Mouse (Mus musculus) lung, postnatal 0 days (tissue): ENCODE results near the gene Ubr2. TPM values are rescaled to one million over a fixed set of nuclear protein-coding genes. Genes with fewer than 3 reads are reported as not detected.

Experiments
- ATAC-seq: fragments of 200-750 bp; cut with Nextera tagmentation; 2 replicates; pipeline ENCODE4 v1.8.0; 2017; ENCODE audit warnings: moderate library complexity
- DNase-seq: peaks from one replicate; pipeline ENCODE4 v3.0.0-alpha.2; 2016; ENCODE audit warnings: low spot score
- H3K27ac ChIP-seq: fragments of 300-500 bp; sonication (generic); 2 replicates; pipeline ENCODE4 v1.5.1; 2014; ENCODE audit warnings: antibody characterized with exemption, mild to moderate bottlenecking, low read length, mixed read lengths
- H3K27me3 ChIP-seq: fragments of 300-500 bp; sonication (generic); replicated peaks from 2 replicates; pipeline ENCODE4 v1.6.1; 2014; ENCODE audit warnings: low read length, mixed read lengths; ENCODE audit not compliant: insufficient read depth
- H3K36me3 ChIP-seq: fragments of 300-500 bp; sonication (generic); 2 replicates; pipeline ENCODE4 v1.6.1; 2014; ENCODE audit warnings: low read length, mixed read lengths; ENCODE audit not compliant: insufficient read depth
- H3K4me1 ChIP-seq: fragments of 300-500 bp; sonication (generic); 2 replicates; pipeline ENCODE4 v1.6.1; 2014; ENCODE audit warnings: antibody characterized with exemption, low read depth, low read length, mixed read lengths; ENCODE audit not compliant: insufficient read depth
- H3K4me2 ChIP-seq: fragments of 300-500 bp; sonication (generic); replicated peaks from 2 replicates; pipeline ENCODE4 v1.6.1; 2014; ENCODE audit warnings: low read depth, mild to moderate bottlenecking, low read length, moderate library complexity, mixed read lengths
- H3K4me3 ChIP-seq: fragments of 300-500 bp; sonication (generic); 2 replicates; pipeline ENCODE4 v1.5.1; 2014; ENCODE audit warnings: low read depth, low read length
- H3K9ac ChIP-seq: fragments of 300-500 bp; sonication (generic); replicated peaks from 2 replicates; pipeline ENCODE4 v1.6.1; 2014; ENCODE audit warnings: low read depth, mild to moderate bottlenecking
- H3K9me3 ChIP-seq: fragments of 300-500 bp; sonication (generic); 2 replicates; pipeline ENCODE4 v1.6.1; 2016; ENCODE audit warnings: low read length, mixed read lengths
- CTCF ChIP-seq: IDR thresholded peaks from 2 replicates; pipeline ENCODE4 v1.5.1; 2016; ENCODE audit warnings: antibody characterized with exemption, mild to moderate bottlenecking
- EP300 ChIP-seq: IDR thresholded peaks from 2 replicates; pipeline ENCODE4 v1.6.1; 2016; ENCODE audit warnings: antibody characterized with exemption, mild to moderate bottlenecking, control low read depth
- WGBS: fragments of 180-500 bp; shearing (Covaris S2); extraction: QIAGEN DNeasy Blood & Tissue Kit; methylation state at CpG from one replicate; pipeline ENCODE4 v1.1.7; 2014; 5-methylcytosine and 5-hydroxymethylcytosine counted together
- polyA plus RNA-seq: library from polyadenylated mRNA; unstranded; fragments of >200 nt; fragmentation: Nextera tagmentation; extraction: Ambion mirVana; gene quantifications from 2 replicates; pipeline ENCODE4 v1.2.1, GENCODE M21; 2015

The Ubr2 gene
- polyA plus RNA-seq, 1 experiment from 2014 or later = 11.8 TPM

GRCm38 (mm10) chr17:46929277-46929676 is 81.1 kb downstream of the Ubr2 start:
- H3K4me2 ChIP-seq = no peak overlapping the region
- no peak overlapping the region for H3K4me3 ChIP-seq
- ATAC-seq = no peak
- H3K27me3 ChIP-seq = no peaks in the 10 kb centered on the region
- no peak overlapping the region for H3K27ac ChIP-seq
- no peaks in the 10 kb centered on the region for H3K9me3 ChIP-seq
- TF ChIP-seq CTCF = no peak
- TF ChIP-seq EP300 = no peak
- H3K9ac ChIP-seq = no peak overlapping the region
- DNase-seq = no peak
- no peaks in the 10 kb centered on the region for H3K4me1 ChIP-seq
- peaks cover 44% of the 10 kb centered on the region for H3K36me3 ChIP-seq
- WGBS = 79% methylated on average over 12 of the region's 12 CpGs

GRCm38 (mm10) chr17:46927781-46928180 is 82.6 kb downstream of the Ubr2 start:
- ATAC-seq = no peak
- no peak overlapping the region for H3K4me3 ChIP-seq
- no peaks in the 10 kb centered on the region for H3K27me3 ChIP-seq
- no peak for DNase-seq
- H3K9me3 ChIP-seq = no peaks in the 10 kb centered on the region
- no peak overlapping the region for H3K27ac ChIP-seq
- no peaks in the 10 kb centered on the region for H3K4me1 ChIP-seq
- TF ChIP-seq CTCF = no peak
- WGBS = 95% methylated on average over 5 of the region's 5 CpGs
- H3K36me3 ChIP-seq = peaks cover 30% of the 10 kb centered on the region
- H3K9ac ChIP-seq = no peak overlapping the region
- no peak overlapping the region for H3K4me2 ChIP-seq

GRCm38 (mm10) chr17:46926941-46927340 is 83.4 kb downstream of the Ubr2 start:
- H3K27ac ChIP-seq = no peak overlapping the region
- no peaks in the 10 kb centered on the region for H3K27me3 ChIP-seq
- no peak overlapping the region for H3K9ac ChIP-seq
- 80% methylated on average over 3 of the region's 3 CpGs for WGBS
- DNase-seq = no peak
- H3K4me2 ChIP-seq = no peak overlapping the region
- H3K9me3 ChIP-seq = no peaks in the 10 kb centered on the region
- no peak for ATAC-seq
- H3K4me3 ChIP-seq = no peak overlapping the region
- TF ChIP-seq EP300 (no peak), CTCF (no peak)
- peaks cover 21% of the 10 kb centered on the region for H3K36me3 ChIP-seq
- no peaks in the 10 kb centered on the region for H3K4me1 ChIP-seq

- TF ChIP-seq EP300 (no peak), CTCF (no peak)
- Histone ChIP-seq H3K27ac (no peak overlapping the region), H3K4me3 (no peak overlapping the region), H3K36me3 (peaks cover 14% of the 10 kb centered on the region), H3K9ac (no peak overlapping the region), H3K27me3 (no peaks in the 10 kb centered on the region), H3K4me1 (no peaks in the 10 kb centered on the region), H3K9me3 (no peaks in the 10 kb centered on the region), H3K4me2 (no peak overlapping the region)
- DNase-seq (no peak), ATAC-seq (no peak)
- WGBS = 49% methylated on average over 6 of the region's 6 CpGs
Measured at GRCm38 (mm10) chr17:46926192-46926591, 84.2 kb downstream of the Ubr2 start.

GRCm38 (mm10) chr17:46920855-46921254 is 89.5 kb downstream of the Ubr2 start:
- WGBS = 49% methylated on average over 6 of the region's 6 CpGs
- no peak overlapping the region for H3K4me2 ChIP-seq
- H3K4me3 ChIP-seq = no peak overlapping the region
- H3K4me1 ChIP-seq = no peaks in the 10 kb centered on the region
- no peaks in the 10 kb centered on the region for H3K27me3 ChIP-seq
- no peak for TF ChIP-seq CTCF
- no peak for TF ChIP-seq EP300
- DNase-seq (peak; percentile 25), ATAC-seq (no peak)
- no peak overlapping the region for H3K9ac ChIP-seq
- no peak overlapping the region for H3K27ac ChIP-seq
- H3K36me3 ChIP-seq = no peaks in the 10 kb centered on the region
- no peaks in the 10 kb centered on the region for H3K9me3 ChIP-seq

GRCm38 (mm10) chr17:46918951-46919350 is 91.4 kb downstream of the Ubr2 start:
- no peaks in the 10 kb centered on the region for H3K9me3 ChIP-seq
- H3K36me3 ChIP-seq = no peaks in the 10 kb centered on the region
- no peak for DNase-seq
- no peak for ATAC-seq
- WGBS = 15% methylated on average over 4 of the region's 4 CpGs
- no peak overlapping the region for H3K9ac ChIP-seq
- no peaks in the 10 kb centered on the region for H3K27me3 ChIP-seq
- no peaks in the 10 kb centered on the region for H3K4me1 ChIP-seq
- H3K4me3 ChIP-seq = no peak overlapping the region
- no peak overlapping the region for H3K4me2 ChIP-seq
- TF ChIP-seq CTCF = no peak
- TF ChIP-seq EP300 = no peak
- H3K27ac ChIP-seq = no peak overlapping the region

GRCm38 (mm10) chr17:46915129-46915528 is 95.2 kb downstream of the Ubr2 start:
- Histone ChIP-seq H3K9me3 (no peaks in the 10 kb centered on the region), H3K4me1 (no peaks in the 10 kb centered on the region), H3K27ac (no peak overlapping the region), H3K9ac (no peak overlapping the region), H3K27me3 (no peaks in the 10 kb centered on the region), H3K4me2 (no peak overlapping the region), H3K4me3 (no peak overlapping the region), H3K36me3 (no peaks in the 10 kb centered on the region)
- ATAC-seq (no peak), DNase-seq (no peak)
- TF ChIP-seq CTCF (no peak), EP300 (no peak)
- 66% methylated on average over 3 of the region's 3 CpGs for WGBS
